Mouse (Mus musculus): ENCODE measurements around the gene Map4.

Map4 gene

DNA sequence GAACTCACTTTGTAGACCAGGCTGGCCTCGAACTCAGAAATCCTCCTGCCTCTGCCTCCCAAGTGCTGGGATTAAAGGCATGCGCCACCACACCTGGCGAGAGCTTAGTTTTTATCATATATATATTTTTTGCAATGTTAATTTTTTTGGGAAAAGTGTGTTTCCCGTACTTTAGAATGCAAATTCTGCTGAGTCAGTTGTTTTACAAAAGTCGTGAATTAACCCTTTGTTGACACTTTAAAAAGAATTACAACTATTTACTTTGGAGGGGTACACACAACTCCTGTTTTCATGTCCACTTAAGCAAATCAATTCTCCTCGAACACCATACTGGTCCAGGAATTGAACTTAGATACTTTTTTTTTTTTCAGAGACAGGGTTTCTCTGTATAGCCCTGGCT lies 201.7 kb downstream of the Map4 start:
- DNase-seq = no peak

All from layer of hippocampus, adult 9-11 months (tissue).